Mouse (Mus musculus) cerebellum, postnatal 14 days (tissue): ENCODE measurements around the gene Ccdc148.

Experiments
- DNase-seq, 2 experiments: peaks; one replicate each; pipeline ENCODE4 v3.0.0; 2021; ENCODE audit warnings: mixed read lengths in 2 of 2

Ccdc148 gene

DNA sequence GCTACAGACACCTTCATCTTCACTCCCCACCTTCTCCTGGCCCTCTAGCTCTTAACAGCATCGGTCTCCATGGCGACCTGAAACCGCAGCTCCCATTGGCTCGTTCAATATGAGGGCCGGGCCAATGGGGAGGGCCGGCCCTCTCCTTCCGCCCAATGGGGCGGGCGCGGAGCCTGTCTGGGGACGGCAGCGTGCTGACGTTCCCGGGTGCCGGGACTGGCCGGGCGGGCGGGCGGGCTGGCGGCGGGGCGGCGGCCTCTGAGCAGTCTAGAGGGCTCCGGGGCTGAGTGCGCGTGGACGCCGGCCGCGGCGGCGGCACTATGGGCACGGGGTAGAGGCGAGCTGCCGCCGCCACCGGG is at the start of gene Ccdc148, which contains the start of gene Pkp4:
Gene Ccdc148 (minus strand): TSS at position 79 of the 359 bp plus-strand sequence.
Gene Pkp4 (plus strand): TSS at position 246 of the 359 bp plus-strand sequence.
- peak; percentile 93 to 94 for DNase-seq

DNA sequence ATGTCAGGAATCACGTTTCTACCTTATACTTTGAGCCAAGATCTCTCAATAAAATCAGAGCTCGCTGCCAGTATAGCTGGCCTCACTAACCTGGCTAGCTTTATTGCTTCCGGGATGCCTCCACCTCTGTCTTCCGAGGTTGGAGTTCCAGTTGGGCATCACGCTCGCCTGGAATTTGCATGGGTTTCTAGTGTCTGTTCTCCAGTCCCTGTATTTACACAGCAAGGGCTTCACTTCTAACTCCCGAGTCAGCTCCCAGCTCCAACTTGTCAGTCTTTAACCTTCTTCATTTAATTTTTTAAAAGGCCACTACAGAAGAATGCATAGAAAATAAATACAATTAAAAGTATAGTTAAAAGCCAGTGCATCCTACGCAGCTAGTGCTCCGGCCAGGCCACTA is 47.8 kb upstream of the Ccdc148 start:
- no peak for DNase-seq

DNA sequence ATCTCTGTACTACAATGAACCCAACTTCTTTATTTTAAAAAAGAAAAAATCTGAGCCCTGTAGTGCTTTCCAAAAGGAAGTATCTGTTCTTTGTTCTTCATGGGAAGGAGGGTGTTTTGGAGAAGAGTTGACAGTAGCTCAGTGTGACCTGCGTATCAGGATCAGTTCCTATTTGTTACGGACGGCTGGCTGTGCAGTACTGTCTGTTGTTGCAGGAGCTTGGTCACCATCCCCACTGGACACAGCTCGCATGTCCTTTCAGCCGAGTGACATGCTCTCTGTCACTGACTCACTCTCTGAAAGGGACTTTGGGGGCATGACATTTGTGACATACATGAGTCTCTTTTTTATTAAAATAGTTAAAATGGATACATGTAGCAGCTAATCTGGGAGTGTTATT is 47.2 kb upstream of the Ccdc148 start:
- DNase-seq = peak; percentile 59 to 62

DNA sequence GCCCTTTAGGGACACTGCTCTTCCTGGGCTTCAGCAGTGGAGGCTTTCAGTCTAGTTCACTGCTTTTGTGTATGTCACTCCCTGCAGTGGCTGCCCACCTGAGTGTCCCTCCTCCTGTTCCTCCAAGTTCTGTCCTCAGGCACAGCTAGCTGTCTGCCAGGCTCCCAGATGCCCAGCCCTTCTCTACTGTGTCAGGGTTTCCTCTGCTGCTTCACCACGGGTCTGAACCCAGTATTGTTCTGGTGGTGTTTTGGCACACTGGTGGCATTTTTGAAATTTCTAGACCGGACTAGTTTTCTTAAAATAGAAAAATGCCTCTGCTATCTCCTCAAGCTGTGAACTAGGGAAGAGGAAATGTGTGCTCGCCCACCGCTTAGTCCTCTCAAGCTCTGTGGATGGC is 46.8 kb upstream of the Ccdc148 start:
- no peak for DNase-seq

DNA sequence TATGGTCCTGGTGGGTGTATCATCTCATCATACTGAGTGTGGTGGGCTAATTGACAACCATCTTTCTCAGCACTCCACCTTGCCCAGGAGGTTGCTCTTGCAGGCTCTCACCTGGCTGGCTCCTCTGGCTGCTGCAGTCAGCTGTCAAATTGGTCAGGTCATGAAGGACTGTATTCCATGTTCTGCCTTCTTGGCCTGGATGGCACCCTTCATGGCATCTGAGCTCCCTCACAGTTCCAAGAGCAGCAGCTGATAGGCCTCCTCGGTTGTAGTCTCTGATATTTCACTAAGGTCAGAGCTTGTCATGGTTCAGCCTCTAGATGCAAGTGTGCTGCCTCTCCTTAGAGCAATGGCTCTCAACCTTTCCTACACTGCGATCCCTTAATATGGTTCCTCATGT is 45.7 kb upstream of the Ccdc148 start:
- DNase-seq = no peak

DNA sequence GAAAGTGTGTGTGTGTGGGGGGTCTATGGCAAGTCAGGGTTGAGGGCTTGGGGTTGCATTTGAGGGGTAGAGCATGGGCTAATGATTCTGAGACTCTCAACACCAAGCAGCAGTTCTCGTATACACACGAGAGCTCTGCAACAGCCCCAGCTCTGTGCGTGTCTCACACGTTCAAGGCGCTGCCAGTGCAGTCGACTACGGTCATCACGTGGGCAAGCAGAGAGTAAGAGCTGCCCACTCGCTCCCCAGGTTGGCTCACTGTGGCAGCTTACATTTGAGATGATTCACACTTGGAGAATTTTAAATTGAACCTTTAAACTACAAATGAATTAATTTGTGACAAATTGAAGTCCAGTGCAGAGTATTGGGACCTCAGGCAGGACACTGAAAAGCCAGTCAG is 44.6 kb upstream of the Ccdc148 start:
- no peak for DNase-seq

DNA sequence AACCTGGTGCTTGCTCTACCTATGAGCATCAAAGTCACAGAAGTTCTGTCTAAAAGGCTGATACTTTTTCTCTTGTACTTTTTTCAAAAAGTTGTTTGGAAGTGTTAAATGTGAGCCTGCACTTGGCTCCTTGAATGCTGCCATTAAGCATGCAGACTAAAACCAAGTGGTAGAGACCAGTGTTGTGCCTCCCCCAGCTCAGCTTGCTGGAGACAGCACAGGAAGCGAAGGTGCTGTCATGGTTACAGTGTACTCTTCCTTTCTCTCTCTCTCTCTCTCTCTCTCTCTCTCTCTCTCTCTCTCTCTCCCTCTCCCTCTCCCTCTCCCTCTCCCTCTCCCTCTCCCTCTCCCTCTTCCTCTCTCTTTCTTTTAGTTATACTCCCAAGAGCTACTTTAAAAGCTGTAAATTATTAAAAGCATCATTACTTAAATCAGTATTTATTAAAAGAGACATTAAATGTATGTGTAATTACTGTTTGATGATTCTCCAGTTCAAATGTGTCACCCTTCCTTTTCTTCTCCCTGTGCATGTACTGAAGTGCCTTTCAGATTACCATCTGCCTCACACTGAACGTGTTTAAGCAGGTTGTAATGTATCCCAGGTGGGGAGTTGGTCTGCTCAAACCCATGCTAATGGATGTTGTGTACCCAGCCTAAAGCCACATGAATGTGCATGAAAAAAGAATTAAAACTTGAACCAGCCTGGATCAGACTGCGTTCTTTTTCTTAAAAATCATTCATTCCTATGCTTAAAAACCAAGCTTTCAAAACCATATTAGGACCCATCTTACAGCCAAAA is 43.3 kb upstream of the Ccdc148 start:
- no peak for DNase-seq

DNA sequence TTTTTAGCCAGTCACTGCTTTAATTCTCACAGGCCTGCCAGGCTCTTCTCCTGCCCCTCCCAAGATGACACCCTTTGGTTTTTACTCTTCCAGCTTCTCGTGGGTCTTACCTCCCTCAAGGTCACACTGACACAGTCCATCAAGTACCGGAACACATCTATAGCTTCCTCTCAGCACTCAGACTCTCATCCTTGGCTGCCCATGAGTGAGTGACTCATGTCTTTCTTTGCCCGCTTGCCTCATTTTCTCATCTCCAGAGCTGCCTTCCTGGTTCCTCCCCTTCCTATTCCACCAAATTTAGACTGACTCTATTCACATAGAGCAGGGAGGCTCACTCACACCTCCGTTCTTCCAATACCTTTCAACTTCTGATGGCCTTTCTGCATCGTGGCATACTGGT is 42.4 kb upstream of the Ccdc148 start:
- DNase-seq = no peak

DNA sequence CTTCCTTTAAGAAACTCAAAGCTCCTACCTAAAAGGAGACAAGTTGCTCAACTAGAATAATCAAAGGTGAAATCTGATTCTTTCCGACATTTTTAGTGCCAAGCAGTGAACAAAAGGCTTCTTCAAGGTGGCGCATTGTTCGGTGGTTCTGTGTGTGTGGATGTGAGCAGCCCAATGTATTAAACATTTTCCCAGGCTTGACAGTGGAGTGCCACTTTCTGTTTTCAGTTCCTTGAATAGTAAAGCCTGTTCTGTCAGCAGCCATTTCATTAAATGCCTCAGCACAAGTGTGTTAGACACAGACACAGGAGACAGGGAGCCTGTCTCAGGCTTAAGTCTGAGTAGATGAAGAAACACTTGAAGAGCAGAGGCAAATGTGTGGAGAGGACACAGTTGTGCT is 40.0 kb upstream of the Ccdc148 start:
- no peak for DNase-seq

DNA sequence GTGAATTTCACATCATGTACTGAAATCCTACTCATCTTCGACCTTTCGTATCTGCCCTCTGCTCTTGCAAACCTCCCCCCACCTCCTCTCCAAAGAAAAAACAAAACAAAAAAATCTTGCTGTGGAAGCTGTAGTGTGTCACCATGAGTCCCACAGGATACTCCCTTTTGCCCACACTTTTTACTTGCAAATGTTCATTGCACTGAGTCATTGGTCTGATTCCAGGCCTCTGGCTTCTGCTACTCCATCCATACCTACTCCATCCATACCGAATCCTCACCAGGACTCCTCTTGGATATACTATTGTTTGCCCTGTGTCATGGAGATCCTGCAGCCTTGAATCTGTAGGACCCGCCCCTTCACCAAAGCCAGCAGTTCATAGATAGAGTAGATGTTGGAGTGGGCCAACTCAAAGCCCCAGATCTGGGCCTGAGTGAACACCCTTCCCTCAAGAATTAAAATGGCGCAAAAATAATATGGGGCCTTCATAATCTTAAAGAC is 39.0 kb upstream of the Ccdc148 start:
- no peak for DNase-seq

DNA sequence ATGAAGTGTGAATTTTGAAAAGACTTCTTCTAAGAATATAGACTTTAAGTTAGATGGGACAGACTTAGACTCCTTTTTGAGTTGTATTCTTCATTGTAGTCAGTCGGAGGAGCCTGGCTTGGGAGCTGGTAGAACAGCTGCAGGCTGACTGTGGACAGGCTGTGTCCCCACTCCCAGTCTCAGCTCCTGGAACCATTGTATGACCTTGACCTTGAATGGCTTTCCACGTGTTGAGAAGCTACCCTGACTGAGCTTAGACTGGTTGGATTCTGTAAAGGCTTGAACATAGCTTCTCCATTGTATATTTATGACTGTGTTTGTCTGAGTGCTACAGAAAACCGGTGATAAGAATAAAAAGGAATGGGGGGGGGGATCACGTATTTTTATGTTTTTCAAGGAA is 36.7 kb upstream of the Ccdc148 start:
- DNase-seq = no peak

DNA sequence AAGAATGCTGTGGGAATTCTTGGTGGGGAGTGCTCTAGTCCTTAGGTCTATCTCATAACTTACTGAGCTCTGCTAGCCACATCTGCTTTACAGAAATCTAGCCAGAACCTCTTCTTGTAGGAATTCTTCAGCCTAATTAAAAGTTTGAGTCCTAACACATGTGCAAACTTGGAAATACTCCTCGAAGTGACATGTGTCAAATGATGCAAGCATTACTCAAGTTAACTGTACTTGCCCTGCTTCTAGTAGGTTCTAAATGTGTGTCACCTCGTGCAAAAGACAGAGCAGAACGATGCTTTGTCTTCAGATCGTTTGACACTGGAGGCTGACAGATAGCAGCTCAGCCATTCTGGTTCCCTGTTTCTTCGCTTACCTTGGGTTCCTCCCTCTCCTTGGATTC is 32.6 kb upstream of the Ccdc148 start:
- DNase-seq = no peak

DNA sequence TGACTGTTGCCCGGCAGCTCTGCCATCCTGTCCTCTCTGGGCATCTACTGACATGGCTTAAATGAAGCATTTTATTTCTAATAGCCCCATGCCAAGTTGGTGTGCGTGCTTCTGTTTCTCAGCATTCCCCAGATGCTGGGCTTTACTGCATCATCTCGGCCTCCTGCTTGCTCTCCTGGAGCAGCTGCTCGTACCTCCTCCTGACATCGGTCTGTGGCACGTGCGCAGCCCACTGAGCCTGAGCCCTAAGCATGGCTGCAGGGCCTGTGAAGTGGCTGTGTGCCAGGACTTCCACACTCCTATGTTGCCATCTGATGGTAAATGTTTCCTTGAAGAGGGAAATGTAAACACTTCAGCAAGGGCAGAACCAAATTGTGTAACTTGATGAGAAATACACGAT is 31.0 kb upstream of the Ccdc148 start:
- peak; percentile 69 to 71 for DNase-seq

DNA sequence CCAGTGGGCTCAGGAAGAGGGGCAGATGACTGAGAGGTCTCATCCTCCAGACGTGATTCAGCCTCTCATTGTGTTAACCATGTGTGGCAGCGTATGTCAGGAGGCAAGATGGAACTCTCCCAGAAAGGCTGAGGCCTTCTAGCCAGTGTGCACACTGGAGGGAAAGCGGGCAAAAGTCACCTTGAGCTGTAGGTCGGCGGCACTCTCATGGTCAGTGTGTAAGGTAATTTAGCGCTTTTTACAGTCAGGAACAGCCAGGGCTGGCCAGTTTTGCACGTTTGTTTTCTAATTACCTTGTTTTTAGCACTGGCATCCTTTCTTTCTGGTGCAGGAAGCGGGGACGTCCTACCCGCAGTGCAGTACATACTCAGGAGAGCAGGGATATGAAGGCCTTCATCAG is 29.7 kb upstream of the Ccdc148 start:
- DNase-seq = no peak

DNA sequence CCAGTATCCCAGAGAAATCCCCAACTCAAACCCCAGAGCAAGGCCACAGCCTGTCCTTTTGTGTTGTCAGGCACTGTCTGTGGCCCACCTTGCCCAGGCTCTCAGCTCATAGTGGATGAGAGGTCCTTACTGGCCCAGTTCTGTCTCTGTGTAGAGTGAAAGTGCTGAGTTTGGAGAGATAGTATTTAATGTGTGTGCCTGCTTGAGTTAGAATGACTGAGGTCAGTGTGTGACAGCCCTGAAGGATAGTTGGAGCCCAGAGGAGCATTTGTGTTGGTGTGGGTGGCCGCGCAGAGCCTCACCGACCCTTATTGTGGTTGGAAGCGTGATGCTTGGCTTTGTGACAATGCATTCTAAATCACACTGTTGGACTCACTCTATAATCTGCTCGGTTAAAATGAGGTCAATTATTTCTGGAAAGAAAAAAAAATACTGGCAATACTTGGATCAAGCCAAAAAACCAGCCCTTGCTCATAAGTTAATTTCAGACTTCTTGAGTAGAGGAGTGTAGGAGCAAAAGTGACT is 29.2 kb upstream of the Ccdc148 start:
- DNase-seq = no peak

DNA sequence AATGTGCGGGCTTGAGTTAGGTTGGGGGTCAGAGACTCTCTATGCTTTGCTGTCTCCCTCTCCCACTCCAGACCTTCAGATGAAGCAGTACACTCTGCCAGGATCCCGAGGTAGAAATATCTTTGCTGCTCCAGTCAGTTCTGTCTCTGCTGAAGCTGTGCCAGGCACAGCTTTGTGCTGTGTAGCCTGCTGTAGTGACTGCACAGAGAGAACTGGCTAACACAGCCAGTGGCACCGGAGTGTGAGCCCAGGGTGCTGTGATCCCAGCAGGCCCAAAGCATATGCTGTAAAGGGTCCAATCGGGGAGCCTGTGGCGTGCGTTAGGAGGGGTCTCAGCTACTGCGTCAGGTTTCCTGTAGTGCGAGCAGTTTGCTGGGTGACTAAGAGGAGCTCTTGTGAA is 27.8 kb upstream of the Ccdc148 start:
- peak; percentile 62 to 72 for DNase-seq

DNA sequence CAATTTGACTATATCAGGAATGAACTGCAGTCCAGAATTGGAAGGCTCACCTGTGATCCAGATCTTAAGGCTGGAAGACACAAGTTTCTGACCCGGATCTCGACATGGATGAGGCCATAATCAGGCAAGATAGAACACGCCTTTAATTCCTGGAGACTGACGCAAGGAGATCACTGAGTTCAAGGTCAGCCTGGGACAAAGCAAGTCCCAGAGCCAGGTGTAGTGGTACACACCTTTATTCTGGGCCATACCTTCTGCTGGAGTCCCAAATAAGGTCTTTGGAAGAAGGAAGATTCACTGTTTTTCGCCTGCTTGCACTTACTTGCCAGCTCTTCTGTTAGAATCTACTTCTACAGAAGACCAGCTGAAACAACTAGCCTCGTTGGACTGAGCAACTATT is 26.5 kb upstream of the Ccdc148 start:
- no peak for DNase-seq

DNA sequence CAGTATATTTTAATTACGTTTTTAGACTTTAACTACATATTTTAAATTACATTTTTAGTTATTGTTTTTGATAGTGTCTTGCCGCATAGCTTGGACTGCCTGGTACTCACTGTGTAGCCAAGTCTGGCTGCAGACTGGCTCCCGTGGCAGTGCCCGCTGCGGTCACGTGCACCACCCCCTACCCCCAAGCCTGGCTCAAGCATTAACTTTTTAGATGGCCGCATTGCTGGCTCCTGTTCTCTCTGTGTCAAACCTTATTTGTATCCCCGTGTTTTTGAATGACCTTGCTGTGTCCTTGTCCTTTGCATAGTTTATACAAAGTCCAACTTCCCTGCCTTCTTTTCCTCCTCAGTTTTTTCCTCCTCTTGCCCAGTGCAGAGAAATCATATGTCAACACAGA is 25.6 kb upstream of the Ccdc148 start:
- peak; percentile 43 to 64 for DNase-seq

DNA sequence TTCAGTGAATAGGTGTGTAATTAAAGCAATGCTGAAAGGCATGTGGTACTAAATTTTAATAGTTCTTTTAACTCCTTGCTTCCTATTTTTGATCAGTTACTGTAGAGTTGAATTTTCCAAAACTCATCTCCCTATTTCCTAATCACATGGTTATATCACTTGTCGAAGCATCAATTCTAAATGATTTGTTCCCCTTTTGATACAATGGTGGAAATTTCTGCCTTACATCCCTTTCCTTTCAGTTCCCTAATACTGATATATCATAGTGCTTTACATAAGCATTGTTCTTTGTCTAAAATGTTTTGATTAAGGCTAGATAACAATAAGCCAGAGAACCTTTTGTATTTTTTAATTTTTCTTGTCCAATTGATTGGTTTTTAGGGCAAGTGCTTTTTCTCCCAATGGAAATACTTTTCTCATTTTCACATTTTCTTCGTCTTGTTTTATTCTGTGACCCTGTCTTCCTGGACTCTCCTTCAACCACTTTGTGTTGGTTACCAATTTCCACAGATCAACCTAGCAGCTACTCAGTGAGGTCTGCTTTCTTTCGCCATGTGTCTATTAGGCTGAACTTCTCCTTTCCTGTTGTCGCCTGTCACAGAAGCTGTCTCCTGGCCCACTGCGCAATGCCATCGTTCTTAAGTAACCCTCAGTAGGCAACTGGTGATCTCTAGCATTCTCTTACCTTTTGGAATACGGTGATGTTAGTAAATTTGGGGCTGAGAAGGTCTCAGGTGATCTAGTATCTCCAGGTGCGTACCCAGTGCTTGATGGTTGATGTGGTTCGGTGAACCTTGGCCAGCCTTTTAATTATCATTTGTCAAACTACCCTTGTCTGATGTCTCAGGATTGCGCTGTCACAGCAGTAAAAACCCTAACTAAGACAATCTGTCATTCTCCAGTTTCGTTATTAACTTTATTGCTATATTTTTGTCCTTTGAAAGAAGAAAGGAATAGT is 23.9 kb upstream of the Ccdc148 start:
- DNase-seq = no peak

DNA sequence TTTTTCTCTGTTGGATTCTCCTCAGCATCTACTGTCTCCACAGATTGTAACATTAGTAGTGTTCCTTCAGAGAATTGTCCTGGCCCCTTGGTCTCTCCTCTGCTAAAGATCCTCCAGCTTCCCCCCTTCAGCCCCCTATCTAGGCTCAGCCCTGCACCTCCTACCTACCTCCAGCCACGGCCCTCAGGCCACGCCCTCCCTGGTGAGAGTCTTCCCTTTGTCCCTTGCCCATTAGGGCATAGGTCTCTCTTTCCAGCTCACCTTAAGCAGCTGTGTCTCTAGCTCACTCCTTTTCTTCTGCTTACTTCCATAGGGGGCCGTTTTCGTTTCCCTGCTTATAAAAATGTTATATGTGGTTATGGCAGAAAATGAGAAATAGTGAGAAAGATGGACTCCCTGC is 23.1 kb upstream of the Ccdc148 start:
- no peak for DNase-seq

DNA sequence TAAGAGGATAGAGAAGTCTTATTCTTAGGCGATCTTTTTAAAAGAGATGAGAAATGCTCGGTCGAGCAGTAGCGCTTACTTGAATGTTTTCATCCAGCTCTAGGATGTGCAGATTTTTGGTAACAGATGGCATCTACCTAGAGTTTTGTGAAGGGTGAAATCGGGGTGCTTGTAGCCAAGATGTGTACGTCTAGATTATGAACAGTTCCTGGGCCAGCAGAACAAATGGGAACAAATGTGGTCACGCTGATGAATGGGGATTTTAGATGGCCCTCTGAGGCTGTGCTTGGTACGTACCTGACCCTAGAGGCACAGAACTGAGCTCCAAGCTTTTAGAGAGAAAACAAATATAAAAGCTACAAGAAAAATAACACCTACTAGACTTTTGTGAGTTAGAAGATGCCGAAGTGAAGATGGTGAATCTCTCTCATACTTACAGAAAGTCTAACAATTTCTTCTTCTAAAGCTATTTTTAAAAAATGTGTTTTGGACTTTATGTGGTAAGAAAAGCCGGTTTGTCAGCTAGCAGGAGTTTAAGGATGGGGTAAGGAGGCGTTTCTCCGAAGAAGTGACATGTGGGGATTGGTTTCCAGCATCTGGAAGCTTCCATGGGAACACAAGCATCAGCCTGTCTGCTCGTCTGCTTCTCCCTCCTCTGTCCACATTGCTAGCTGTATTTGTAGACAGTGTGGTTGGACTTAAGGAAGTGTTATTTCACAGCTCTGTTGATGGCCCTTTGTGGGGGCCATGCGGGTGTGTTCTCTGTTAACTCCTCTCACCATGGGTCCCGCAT is 21.0 kb upstream of the Ccdc148 start:
- peak; percentile 43 to 75 for DNase-seq

DNA sequence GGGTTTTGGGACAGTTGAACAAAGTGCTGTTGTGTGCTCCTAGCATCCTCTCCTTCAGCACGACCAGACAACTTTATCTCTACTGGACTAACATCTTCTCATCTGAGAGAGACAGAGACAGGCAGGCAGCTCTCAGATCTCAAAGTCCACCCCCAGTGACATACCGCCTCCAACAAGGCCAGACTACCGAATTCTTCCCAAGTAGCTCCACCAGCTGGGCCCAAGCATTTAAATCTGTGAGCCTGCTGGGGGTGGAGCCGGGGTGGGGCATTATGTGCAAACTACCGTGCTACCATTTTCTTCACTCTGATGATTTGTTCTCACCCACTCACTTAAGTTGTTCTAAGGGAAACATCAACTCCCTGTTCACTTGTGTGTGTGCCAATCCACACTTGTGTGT is 19.0 kb upstream of the Ccdc148 start:
- DNase-seq = no peak

DNA sequence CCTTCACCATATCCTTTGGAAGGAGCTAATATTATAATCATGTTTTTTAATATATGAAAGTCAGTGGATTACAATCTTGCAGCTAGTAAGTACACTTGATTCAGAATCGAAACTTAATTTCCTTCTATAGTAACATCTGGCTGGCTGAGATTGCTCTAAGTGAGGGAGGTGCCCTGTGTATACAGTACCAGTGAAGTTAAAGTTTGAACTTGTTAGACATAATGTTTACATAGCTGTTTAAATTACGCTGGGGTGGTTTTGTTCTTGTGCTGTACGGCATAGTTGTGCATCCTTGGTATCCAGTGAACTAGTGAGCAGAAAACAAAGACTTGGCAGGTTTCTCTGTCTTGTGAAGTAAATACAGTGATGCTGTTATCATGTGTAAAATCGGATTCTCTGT is 18.5 kb upstream of the Ccdc148 start:
- DNase-seq = no peak
